Mouse (Mus musculus) lung, postnatal 25 days (tissue): ENCODE data around the gene Cenpo.
"Not testable (repeated sequence)": the region's sequence is repeated elsewhere in the genome, so short reads cannot be mapped to it uniquely, and the experiment has no call there.

Source experiments
- DNase-seq: peaks from one replicate; pipeline ENCODE4 v3.0.0; 2022; ENCODE audit warnings: low spot score

The Cenpo gene

GRCm38 (mm10) chr12:4233572-4234508 lies at the start of gene Cenpo, which contains the start of gene Ptrhd1:
Gene Cenpo, minus strand, starts transcription at chr12:4234294.
Gene Ptrhd1, plus strand, starts transcription at chr12:4234027.
- peak; percentile 97 for DNase-seq

- DNase-seq = no peak
These were observed 45.8 kb upstream of the Cenpo start for GRCm38 (mm10) chr12:4279878-4280277.

- DNase-seq = no peak
These were observed 45.1 kb upstream of the Cenpo start for GRCm38 (mm10) chr12:4278978-4279755.

GRCm38 (mm10) chr12:4271078-4271477 lies 37.0 kb upstream of the Cenpo start:
- DNase-seq = no peak

GRCm38 (mm10) chr12:4267765-4268164 lies 33.7 kb upstream of the Cenpo start:
- DNase-seq = no peak

GRCm38 (mm10) chr12:4252742-4253655 lies 18.9 kb upstream of the Cenpo start:
- DNase-seq = no peak

GRCm38 (mm10) chr12:4249786-4250185 lies 15.7 kb upstream of the Cenpo start:
- no peak for DNase-seq

- DNase-seq = no peak
These were observed 11.6 kb upstream of the Cenpo start for GRCm38 (mm10) chr12:4245742-4246141.

GRCm38 (mm10) chr12:4243805-4244204 lies 9.7 kb upstream of the Cenpo start:
- DNase-seq = no peak

- DNase-seq = not testable (repeated sequence)
These were observed 6.2 kb upstream of the Cenpo start for GRCm38 (mm10) chr12:4240281-4240680.

GRCm38 (mm10) chr12:4237481-4237880 lies 3.4 kb upstream of the Cenpo start:
- DNase-seq = no peak

GRCm38 (mm10) chr12:4232777-4233176 lies 1.3 kb downstream of the Cenpo start:
- DNase-seq = no peak

GRCm38 (mm10) chr12:4230156-4230555 lies 3.9 kb downstream of the Cenpo start:
- no peak for DNase-seq

- no peak for DNase-seq
These were observed 21.2 kb downstream of the Cenpo start for GRCm38 (mm10) chr12:4212908-4213307.

GRCm38 (mm10) chr12:4211174-4211573 lies 22.9 kb downstream of the Cenpo start:
- peak; percentile 13 for DNase-seq

GRCm38 (mm10) chr12:4209196-4209595 lies 24.9 kb downstream of the Cenpo start:
- no peak for DNase-seq

GRCm38 (mm10) chr12:4208405-4209133 lies 25.5 kb downstream of the Cenpo start:
- DNase-seq = peak; percentile 50

GRCm38 (mm10) chr12:4206106-4206505 lies 28.0 kb downstream of the Cenpo start:
- no peak for DNase-seq

GRCm38 (mm10) chr12:4202206-4202605 lies 31.9 kb downstream of the Cenpo start:
- DNase-seq = no peak

GRCm38 (mm10) chr12:4201454-4202200 lies 32.5 kb downstream of the Cenpo start:
- no peak for DNase-seq
